Mouse (Mus musculus): Measurements from ENCODE around the gene Gm9821. TPM values are rescaled to one million over a fixed set of nuclear protein-coding genes. Genes with fewer than 3 reads are reported as not detected.

The Gm9821 gene
- total and polyA plus RNA-seq, 2 experiments: not detected

GRCm38 (mm10) chr2:91980245-91980644, 34.7 kb downstream of the Gm9821 start:
- Histone ChIP-seq H3K36me3 (ENCODE audit: control insufficient read depth, insufficient read depth, low read length) (no peaks in the 10 kb centered on the region), H3K79me2 (ENCODE audit: control insufficient read depth, insufficient read depth, low read length) (no peaks in the 10 kb centered on the region), H3K4me1 (ENCODE audit: control insufficient read depth, insufficient read depth, low read length) (no peaks in the 10 kb centered on the region), H3K27me3 (ENCODE audit: control insufficient read depth, insufficient read depth, low read length) (peaks cover 15% of the 10 kb centered on the region), H3K27ac (replicated peaks; ENCODE audit: insufficient read depth, low read depth, low read length) (no peak overlapping the region), H3K4me3 (ENCODE audit: insufficient read depth, low read depth, low read length) (no peak overlapping the region), H3K9ac (ENCODE audit: low read depth, low read length) (no peak overlapping the region)
- 74% methylated on average over 4 of the region's 4 CpGs for WGBS
- no peak for TF ChIP-seq POLR2A (IDR thresholded peaks at IDR 0.05; ENCODE audit: extremely low read depth, insufficient read depth, low read length)
- TF ChIP-seq CTCF (IDR thresholded peaks at IDR 0.05; ENCODE audit: low read depth, low read length): no peak
- no peak for DNase-seq (ENCODE audit: extremely low read depth, low read depth, low spot score)

GRCm38 (mm10) chr2:91980830-91981229, 35.3 kb downstream of the Gm9821 start:
- DNase-seq (ENCODE audit: extremely low read depth, low read depth, low spot score): no peak
- H3K9ac ChIP-seq (ENCODE audit: low read depth, low read length): no peak overlapping the region
- no peaks in the 10 kb centered on the region for H3K4me1 ChIP-seq (ENCODE audit: control insufficient read depth, insufficient read depth, low read length)
- no peak overlapping the region for H3K27ac ChIP-seq (replicated peaks; ENCODE audit: insufficient read depth, low read depth, low read length)
- no peaks in the 10 kb centered on the region for H3K79me2 ChIP-seq (ENCODE audit: control insufficient read depth, insufficient read depth, low read length)
- 90% methylated on average over 5 of the region's 5 CpGs for WGBS
- H3K4me3 ChIP-seq (ENCODE audit: insufficient read depth, low read depth, low read length): no peak overlapping the region
- peaks cover 9% of the 10 kb centered on the region for H3K27me3 ChIP-seq (ENCODE audit: control insufficient read depth, insufficient read depth, low read length)
- TF ChIP-seq POLR2A (IDR thresholded peaks at IDR 0.05; ENCODE audit: extremely low read depth, insufficient read depth, low read length): no peak
- TF ChIP-seq CTCF (IDR thresholded peaks at IDR 0.05; ENCODE audit: low read depth, low read length): no peak
- no peaks in the 10 kb centered on the region for H3K36me3 ChIP-seq (ENCODE audit: control insufficient read depth, insufficient read depth, low read length)

GRCm38 (mm10) chr2:91984439-91984838, 38.9 kb downstream of the Gm9821 start:
- H3K4me3 ChIP-seq (ENCODE audit: insufficient read depth, low read depth, low read length): no peak overlapping the region
- no peaks in the 10 kb centered on the region for H3K4me1 ChIP-seq (ENCODE audit: control insufficient read depth, insufficient read depth, low read length)
- no peaks in the 10 kb centered on the region for H3K36me3 ChIP-seq (ENCODE audit: control insufficient read depth, insufficient read depth, low read length)
- H3K79me2 ChIP-seq (ENCODE audit: control insufficient read depth, insufficient read depth, low read length): no peaks in the 10 kb centered on the region
- H3K27ac ChIP-seq (replicated peaks; ENCODE audit: insufficient read depth, low read depth, low read length): peak overlapping the region; percentile 58; the same call in 1 of the 2 replicates
- WGBS: 17% methylated on average over 11 of the region's 13 CpGs
- TF ChIP-seq CTCF (IDR thresholded peaks at IDR 0.05; ENCODE audit: low read depth, low read length): no peak
- TF ChIP-seq POLR2A (IDR thresholded peaks at IDR 0.05; ENCODE audit: extremely low read depth, insufficient read depth, low read length): no peak
- peak; percentile 56 for DNase-seq (ENCODE audit: extremely low read depth, low read depth, low spot score)
- H3K9ac ChIP-seq (ENCODE audit: low read depth, low read length): no peak overlapping the region
- no peaks in the 10 kb centered on the region for H3K27me3 ChIP-seq (ENCODE audit: control insufficient read depth, insufficient read depth, low read length)

- no peaks in the 10 kb centered on the region for H3K79me2 ChIP-seq (ENCODE audit: control insufficient read depth, insufficient read depth, low read length)
- H3K27ac ChIP-seq (replicated peaks; ENCODE audit: insufficient read depth, low read depth, low read length): peak overlapping the region; percentile 6; the same call in 1 of the 2 replicates
- 65% methylated on average over 9 of the region's 9 CpGs for WGBS
- no peak for TF ChIP-seq POLR2A (IDR thresholded peaks at IDR 0.05; ENCODE audit: extremely low read depth, insufficient read depth, low read length)
- TF ChIP-seq CTCF (IDR thresholded peaks at IDR 0.05; ENCODE audit: low read depth, low read length): no peak
- H3K27me3 ChIP-seq (ENCODE audit: control insufficient read depth, insufficient read depth, low read length): no peaks in the 10 kb centered on the region
- no peaks in the 10 kb centered on the region for H3K4me1 ChIP-seq (ENCODE audit: control insufficient read depth, insufficient read depth, low read length)
- H3K9ac ChIP-seq (ENCODE audit: low read depth, low read length): no peak overlapping the region
- H3K4me3 ChIP-seq (ENCODE audit: insufficient read depth, low read depth, low read length): no peak overlapping the region
- no peaks in the 10 kb centered on the region for H3K36me3 ChIP-seq (ENCODE audit: control insufficient read depth, insufficient read depth, low read length)
- no peak for DNase-seq (ENCODE audit: extremely low read depth, low read depth, low spot score)
Measured at GRCm38 (mm10) chr2:91984906-91985525, 39.5 kb downstream of the Gm9821 start.

- no peak for DNase-seq (ENCODE audit: extremely low read depth, low read depth, low spot score)
- Histone ChIP-seq H3K9ac (ENCODE audit: low read depth, low read length) (no peak overlapping the region), H3K79me2 (ENCODE audit: control insufficient read depth, insufficient read depth, low read length) (no peaks in the 10 kb centered on the region), H3K36me3 (ENCODE audit: control insufficient read depth, insufficient read depth, low read length) (no peaks in the 10 kb centered on the region), H3K27me3 (ENCODE audit: control insufficient read depth, insufficient read depth, low read length) (no peaks in the 10 kb centered on the region), H3K4me3 (ENCODE audit: insufficient read depth, low read depth, low read length) (no peak overlapping the region), H3K27ac (replicated peaks; ENCODE audit: insufficient read depth, low read depth, low read length) (no peak overlapping the region), H3K4me1 (ENCODE audit: control insufficient read depth, insufficient read depth, low read length) (no peaks in the 10 kb centered on the region)
- 37% methylated on average over 5 of the region's 5 CpGs for WGBS
- TF ChIP-seq CTCF (IDR thresholded peaks at IDR 0.05; ENCODE audit: low read depth, low read length) (peak; percentile 57), POLR2A (IDR thresholded peaks at IDR 0.05; ENCODE audit: extremely low read depth, insufficient read depth, low read length) (no peak)
Measured at GRCm38 (mm10) chr2:91986071-91986470, 40.6 kb downstream of the Gm9821 start.

DNA sequence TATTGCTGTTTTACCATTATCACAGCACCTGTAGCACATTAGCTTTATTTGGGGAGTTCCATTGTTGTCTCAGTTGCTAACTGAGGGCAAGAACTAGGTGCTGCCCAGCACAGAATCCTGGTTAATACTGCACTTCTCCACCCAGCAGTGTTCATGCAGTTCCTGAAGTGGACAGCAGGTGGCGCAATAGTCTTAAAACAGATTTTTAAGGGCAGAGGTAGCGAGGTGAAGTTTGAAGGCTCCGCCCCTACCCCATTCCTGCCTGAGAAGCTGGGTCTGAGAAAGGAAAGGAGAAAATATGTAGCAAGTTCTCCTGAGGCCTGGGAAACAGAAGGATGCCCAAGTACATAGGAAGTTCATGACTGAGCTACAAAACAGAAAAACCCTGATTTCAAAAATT, 42.0 kb downstream of the Gm9821 start:
- no peaks in the 10 kb centered on the region for H3K79me2 ChIP-seq (ENCODE audit: control insufficient read depth, insufficient read depth, low read length)

More for the DNA sequence above, 42.0 kb downstream of the Gm9821 start:
- Histone ChIP-seq H3K4me3 (ENCODE audit: insufficient read depth, low read depth, low read length) (no peak overlapping the region), H3K36me3 (ENCODE audit: control insufficient read depth, insufficient read depth, low read length) (no peaks in the 10 kb centered on the region), H3K27ac (replicated peaks; ENCODE audit: insufficient read depth, low read depth, low read length) (no peak overlapping the region), H3K4me1 (ENCODE audit: control insufficient read depth, insufficient read depth, low read length) (no peaks in the 10 kb centered on the region), H3K9ac (ENCODE audit: low read depth, low read length) (no peak overlapping the region), H3K27me3 (ENCODE audit: control insufficient read depth, insufficient read depth, low read length) (no peaks in the 10 kb centered on the region)
- WGBS: 4% methylated on average over 3 of the region's 3 CpGs
- DNase-seq (ENCODE audit: extremely low read depth, low read depth, low spot score): peak; percentile 58
- TF ChIP-seq POLR2A (IDR thresholded peaks at IDR 0.05; ENCODE audit: extremely low read depth, insufficient read depth, low read length) (no peak), CTCF (IDR thresholded peaks at IDR 0.05; ENCODE audit: low read depth, low read length) (peak; percentile 72)

Data from liver, adult 2 months (tissue).